Comparison of ENCODE assay signal across 22 mouse cellular contexts in genomic region chr14:9000408-9001092, GRCm38 (mm10).
DNase-seq lines count a peak whose midpoint lies in the region; ATAC-seq and TF ChIP-seq lines count a peak whose summit lies in the region.
"Had no signal": no experiment of that assay in that cellular context is flagged by ENCODE, and none has a peak within 500 bp of the region (broad histone marks: within the 10 kb centered on the region; RNA-seq: fewer than 3 reads in every experiment).

No protein-coding gene starts in this region.

- H3K9ac ChIP-seq in lung, embryonic 14.5 days = no peak overlapping the region
- H3K9ac ChIP-seq in heart, embryonic 13.5 days = no peak overlapping the region
- no peak overlapping the region for H3K9ac ChIP-seq in midbrain, embryonic 15.5 days
- H3K9ac ChIP-seq: limb, embryonic 15.5 days; liver, embryonic 15.5 days had no signal

- WGBS in lung, embryonic 14.5 days = 24% methylated on average over 3 of the region's 3 CpGs
- WGBS in heart, embryonic 13.5 days = 22% methylated on average over 3 of the region's 3 CpGs
- 80% methylated on average over 3 of the region's 3 CpGs for WGBS in midbrain, embryonic 15.5 days

- H3K36me3 ChIP-seq in lung, embryonic 14.5 days (ENCODE audit: insufficient read depth) = no peaks in the 10 kb centered on the region
- H3K36me3 ChIP-seq in heart, embryonic 13.5 days = no peaks in the 10 kb centered on the region
- no peaks in the 10 kb centered on the region for H3K36me3 ChIP-seq in midbrain, embryonic 15.5 days (replicated peaks)
- H3K36me3 ChIP-seq: hindbrain, embryonic 10.5 days; limb, embryonic 15.5 days; liver, embryonic 15.5 days had no signal

- TF ChIP-seq CTCF in lung, embryonic 14.5 days (IDR thresholded peaks at IDR 0.05; ENCODE audit: low read depth) = no peak

- H3K4me2 ChIP-seq in lung, embryonic 14.5 days = no peak overlapping the region
- no peak overlapping the region for H3K4me2 ChIP-seq in heart, embryonic 13.5 days
- no peak overlapping the region for H3K4me2 ChIP-seq in midbrain, embryonic 15.5 days
- H3K4me2 ChIP-seq: limb, embryonic 15.5 days; liver, embryonic 15.5 days had no signal

- H3K9me3 ChIP-seq in lung, embryonic 14.5 days (ENCODE audit: low read depth, low read length) = no peaks in the 10 kb centered on the region
- H3K9me3 ChIP-seq in heart, embryonic 13.5 days = no peaks in the 10 kb centered on the region
- no peaks in the 10 kb centered on the region for H3K9me3 ChIP-seq in midbrain, embryonic 15.5 days
- H3K9me3 ChIP-seq: hindbrain, embryonic 10.5 days; limb, embryonic 15.5 days; liver, embryonic 15.5 days; megakaryocyte, embryonic 14.5 days had no signal

- no peak overlapping the region for H3K4me3 ChIP-seq in lung, embryonic 14.5 days (ENCODE audit: low read depth, low read length)
- H3K4me3 ChIP-seq in heart, embryonic 13.5 days = no peak overlapping the region
- no peak overlapping the region for H3K4me3 ChIP-seq in midbrain, embryonic 15.5 days
- H3K4me3 ChIP-seq: erythroblast, embryonic 14.5 days; hindbrain, embryonic 10.5 days; limb, embryonic 15.5 days; liver, embryonic 15.5 days; megakaryocyte, embryonic 14.5 days; myocyte had no signal

- peak; percentile 4 for DNase-seq in lung, embryonic 14.5 days
- DNase-seq in lung, postnatal 25 days (ENCODE audit: low spot score) = no peak
- DNase-seq in heart, adult 9 months (ENCODE audit: low spot score in 2 of 2) = peak; percentile 20 to 27
- DNase-seq in urinary bladder, postnatal 4 days (ENCODE audit: low spot score in 2 of 2) = no peak
- no peak for DNase-seq in thymus, postnatal 25 days
- DNase-seq: cerebellum, adult 9-10 months; gastrocnemius, postnatal 36 days; kidney, adult 11 months; lung, postnatal 14 days; right cerebral cortex, postnatal 14 days; spleen, adult 18-20 months had no signal

- H3K27ac ChIP-seq in lung, embryonic 14.5 days (ENCODE audit: low read depth) = no peak overlapping the region
- H3K27ac ChIP-seq in heart, embryonic 13.5 days (replicated peaks) = peak overlapping the region; percentile 82
- no peak overlapping the region for H3K27ac ChIP-seq in midbrain, embryonic 15.5 days
- H3K27ac ChIP-seq: hindbrain, embryonic 10.5 days; hindbrain, postnatal 0 days; kidney, postnatal 0 days; limb, embryonic 15.5 days; liver, embryonic 15.5 days had no signal

- no peak for ATAC-seq in lung, embryonic 14.5 days (ENCODE audit: insufficient read depth)
- ATAC-seq in heart, embryonic 13.5 days (ENCODE audit: extremely low read depth, insufficient number of reproducible peaks, low FRiP score, low TSS enrichment) = no peak; the same call in 1 of the 2 replicates
- peak; percentile 60 for ATAC-seq in midbrain, embryonic 15.5 days (replicated peaks)
- ATAC-seq: forebrain, embryonic 14.5 days; hindbrain, postnatal 0 days had no signal

- H3K27me3 ChIP-seq in lung, embryonic 14.5 days (ENCODE audit: insufficient read depth, low read length) = no peaks in the 10 kb centered on the region
- no peaks in the 10 kb centered on the region for H3K27me3 ChIP-seq in heart, embryonic 13.5 days (replicated peaks)
- no peaks in the 10 kb centered on the region for H3K27me3 ChIP-seq in midbrain, embryonic 15.5 days (replicated peaks)
- H3K27me3 ChIP-seq: limb, embryonic 15.5 days; liver, embryonic 15.5 days; megakaryocyte, embryonic 14.5 days had no signal

- H3K4me1 ChIP-seq in lung, embryonic 14.5 days (ENCODE audit: insufficient read depth) = no peaks in the 10 kb centered on the region
- peaks cover 10% of the 10 kb centered on the region for H3K4me1 ChIP-seq in heart, embryonic 13.5 days
- H3K4me1 ChIP-seq in midbrain, embryonic 15.5 days = no peaks in the 10 kb centered on the region
- H3K4me1 ChIP-seq: hindbrain, embryonic 10.5 days; limb, embryonic 15.5 days; liver, embryonic 15.5 days; megakaryocyte, embryonic 14.5 days had no signal

Comparison
In these comparisons a context has a peak if more than half of its experiments do, and no peak if none do; other contexts are left out.
1. DNase-seq: peak in lung, embryonic 14.5 days (single experiment) and heart, adult 9 months (2 of 2); none in lung, postnatal 25 days (single experiment), urinary bladder, postnatal 4 days (0 of 2) and thymus, postnatal 25 days (single experiment).